Mouse (Mus musculus) frontal cortex, adult (tissue): ENCODE results near the gene Slc22a5.
"Not testable (repeated sequence)": the region's sequence is repeated elsewhere in the genome, so short reads cannot be mapped to it uniquely, and the experiment has no call there.

ENCODE experiments used
- ATAC-seq: cut with Nextera tagmentation; 2 replicates; pipeline ENCODE4 v1.9.2; 2017; ENCODE audit warnings: mild to moderate bottlenecking, moderate library complexity, mixed read lengths; ENCODE audit not compliant: low TSS enrichment

The Slc22a5 gene

DNA sequence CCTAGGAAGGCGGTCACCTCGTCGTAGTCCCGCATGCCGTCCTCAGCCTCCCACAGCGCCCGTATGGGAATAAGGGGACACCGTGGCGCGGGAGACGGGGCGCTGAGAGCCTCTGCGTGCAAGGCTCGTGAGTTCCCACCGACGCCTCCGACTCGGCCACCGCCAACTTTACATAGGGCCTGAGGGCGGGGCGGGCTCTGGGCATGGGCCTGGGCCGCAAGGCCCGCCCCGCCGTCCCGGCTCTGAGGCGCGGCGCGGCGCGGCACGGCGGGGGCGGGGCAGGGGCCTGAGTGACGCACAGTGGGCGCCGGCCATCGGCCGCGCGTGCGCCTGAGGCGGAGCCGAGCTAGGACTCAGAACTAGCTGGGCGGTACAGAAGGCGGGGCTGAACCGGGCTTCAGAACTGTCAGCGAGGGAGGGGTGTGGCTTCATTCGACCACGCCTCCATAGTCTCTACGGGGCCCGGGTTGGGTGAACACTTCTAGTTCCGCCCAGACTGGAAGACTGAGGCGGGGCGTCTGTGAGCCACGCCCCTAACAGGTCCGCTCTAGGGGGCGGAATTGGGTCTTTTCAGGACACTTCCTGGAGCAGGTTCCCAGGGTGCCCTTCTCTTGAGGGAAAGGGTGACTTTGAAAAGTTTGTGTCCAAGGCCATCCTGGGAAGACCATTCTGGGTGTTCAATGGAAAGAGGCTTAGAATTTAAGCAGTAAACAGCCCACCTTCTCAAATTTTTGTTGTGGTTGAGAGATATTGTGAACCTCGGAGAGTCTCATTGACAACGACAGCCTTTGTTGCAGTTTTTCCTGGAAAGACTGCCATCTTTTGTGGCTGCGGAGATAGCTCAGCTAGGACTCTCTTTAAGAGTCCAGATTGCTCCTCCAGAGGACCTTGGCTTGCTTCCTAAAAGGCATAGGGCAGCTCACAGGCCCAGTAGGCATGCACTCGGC, at the start of gene Slc22a5:
Gene Slc22a5, minus strand, starts transcription at position 156 of the 947 bp plus-strand sequence.
- peak; percentile 96 for ATAC-seq

DNA sequence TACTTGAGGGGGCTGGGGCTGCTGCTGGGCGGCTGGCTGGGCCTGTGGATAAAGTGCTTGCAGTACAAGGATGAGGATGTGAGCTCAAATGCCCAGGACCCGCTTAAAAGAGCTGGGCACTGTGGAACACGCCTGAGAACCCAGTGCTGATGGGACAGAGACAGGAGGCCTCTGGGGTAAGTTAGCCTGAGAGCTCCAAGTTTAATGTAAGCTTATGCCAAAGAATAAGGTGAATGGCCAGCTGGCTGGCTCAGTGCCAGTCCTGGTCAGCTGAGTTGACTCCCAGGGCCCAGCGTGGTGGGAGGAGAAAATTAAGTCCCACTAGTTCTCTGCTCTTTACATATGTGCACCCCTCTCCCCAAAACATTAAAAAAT, 40.5 kb upstream of the Slc22a5 start:
- not testable (repeated sequence) for ATAC-seq

- peak; percentile 47; the same call in 1 of the 2 replicates for ATAC-seq
Measured at GRCm38 (mm10) chr11:53931091-53931943, 39.9 kb upstream of the Slc22a5 start.

DNA sequence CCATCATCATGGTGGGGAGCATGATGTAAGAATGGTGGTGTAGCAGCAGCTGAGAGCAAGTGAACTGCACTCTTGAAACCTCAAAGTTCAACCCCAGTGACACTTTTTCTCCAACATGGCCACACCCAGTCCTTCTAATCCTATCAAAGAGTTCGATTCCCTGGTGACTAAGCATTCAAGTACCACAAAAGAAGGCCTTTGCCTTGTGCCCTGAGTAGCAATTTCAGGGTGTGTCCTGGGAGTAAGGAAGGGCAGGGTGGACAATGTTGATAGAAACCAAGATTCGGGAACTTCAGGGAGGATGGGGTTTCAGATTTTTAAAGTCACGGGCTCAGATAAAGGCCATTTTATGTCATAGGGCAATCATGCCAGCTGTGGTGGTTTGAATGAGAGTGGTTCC, 38.3 kb upstream of the Slc22a5 start:
- ATAC-seq, result no peak

GRCm38 (mm10) chr11:53928585-53928984, 37.1 kb upstream of the Slc22a5 start:
- no peak for ATAC-seq

DNA sequence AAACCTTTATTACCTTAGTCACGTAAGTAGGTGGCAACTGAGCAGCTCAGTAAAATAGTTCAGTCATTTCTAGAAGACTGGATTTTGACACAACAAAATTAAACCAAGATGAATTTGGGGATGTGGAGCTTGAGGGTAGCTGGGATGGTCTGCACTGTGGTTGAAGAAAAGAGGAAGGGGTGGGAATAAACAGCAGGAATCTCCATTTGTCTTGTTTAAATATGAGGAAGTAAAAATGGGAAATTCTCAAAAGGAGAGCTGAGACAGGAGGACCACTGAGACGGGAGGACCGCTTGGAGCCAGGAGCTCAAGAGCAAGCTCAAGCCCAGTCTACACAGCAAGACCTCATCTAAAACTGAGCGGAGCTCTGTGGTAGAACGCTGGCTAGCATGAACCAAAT, 34.8 kb upstream of the Slc22a5 start:
- no peak for ATAC-seq

- ATAC-seq, result no peak
Measured at GRCm38 (mm10) chr11:53918851-53919250, 27.4 kb upstream of the Slc22a5 start.

GRCm38 (mm10) chr11:53911011-53911410, 19.6 kb upstream of the Slc22a5 start:
- no peak for ATAC-seq

DNA sequence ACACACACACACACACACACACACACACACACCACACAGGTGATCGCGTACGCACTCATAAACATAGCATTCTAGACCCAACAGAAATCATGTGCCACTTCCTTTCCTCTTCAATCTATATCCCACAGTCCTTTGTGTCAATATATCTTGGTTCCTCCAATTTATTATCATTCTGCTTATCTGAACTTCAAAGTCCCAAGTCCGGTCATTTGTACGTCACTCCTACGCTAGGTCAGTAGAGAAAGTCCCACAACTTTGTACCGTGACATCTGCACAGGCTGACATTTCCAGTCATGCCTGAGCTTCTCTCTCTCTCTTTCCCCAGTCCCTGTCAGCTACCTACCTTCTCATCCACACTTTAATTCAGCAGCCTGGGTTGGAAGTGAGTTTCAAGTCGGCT, 17.2 kb upstream of the Slc22a5 start:
- no peak for ATAC-seq

- ATAC-seq, result no peak
Measured at GRCm38 (mm10) chr11:53904534-53904925, 13.1 kb upstream of the Slc22a5 start.

- ATAC-seq, result no peak
Measured at GRCm38 (mm10) chr11:53903781-53904533, 12.5 kb upstream of the Slc22a5 start.

DNA sequence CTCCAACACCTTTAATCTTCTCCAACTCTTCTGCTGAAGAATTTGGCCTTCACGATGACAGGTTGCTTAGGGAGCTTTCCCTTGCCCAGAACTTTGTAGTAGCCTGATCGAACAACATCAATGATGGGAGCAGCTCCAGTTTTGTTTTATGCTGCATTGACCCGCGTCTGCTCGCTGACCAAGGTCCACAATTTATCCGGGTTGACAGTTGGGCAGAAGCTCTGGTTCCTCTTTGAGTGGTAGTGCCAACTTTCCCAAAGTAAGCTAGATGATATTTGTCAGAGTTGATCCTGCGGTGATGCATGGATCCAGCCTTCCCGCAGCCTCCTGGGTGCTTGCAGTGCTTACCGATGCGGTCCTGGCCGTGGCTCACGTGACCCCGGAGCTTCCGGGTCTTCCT, 11.3 kb upstream of the Slc22a5 start:
- no peak for ATAC-seq

- ATAC-seq, result no peak
Measured at GRCm38 (mm10) chr11:53900991-53901390, 9.5 kb upstream of the Slc22a5 start.

DNA sequence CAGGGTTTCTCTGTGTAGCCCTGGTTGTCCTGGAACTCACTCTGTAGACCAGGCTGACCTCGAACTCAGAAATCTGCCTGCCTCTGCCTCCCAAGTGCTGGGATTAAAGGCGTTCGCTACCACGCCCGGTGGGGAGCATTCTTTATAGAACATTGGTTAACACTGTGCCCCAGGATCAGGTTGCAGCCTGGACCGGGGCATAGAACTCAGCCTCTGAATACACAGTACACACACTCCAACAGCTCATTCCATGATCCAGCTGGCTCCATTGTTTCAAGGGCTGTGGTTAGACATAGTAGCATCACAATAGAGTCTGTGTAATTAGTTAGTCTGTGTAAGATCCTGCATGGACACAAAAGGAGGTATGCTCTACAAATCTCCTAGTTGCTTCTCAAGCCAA, 8.5 kb upstream of the Slc22a5 start:
- no peak for ATAC-seq

DNA sequence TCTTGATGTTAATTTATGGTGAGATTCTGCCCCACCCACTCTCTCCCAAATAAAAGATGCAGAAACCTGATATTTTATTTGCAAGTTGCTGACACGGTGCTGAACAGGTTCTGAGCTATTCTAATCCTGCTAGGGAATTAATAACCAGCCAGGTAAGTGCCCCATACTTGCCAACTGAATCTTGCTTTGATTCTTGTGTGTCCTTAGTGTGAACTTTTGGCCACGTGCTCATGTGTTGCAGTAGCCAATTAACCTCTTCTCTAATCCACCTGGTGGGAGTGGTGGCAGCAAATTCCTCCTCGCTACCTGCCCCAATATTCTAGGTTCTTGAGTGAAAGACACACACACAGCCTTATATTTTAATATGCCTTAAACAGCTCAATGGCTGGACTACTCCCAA, 7.5 kb upstream of the Slc22a5 start:
- ATAC-seq, result no peak

GRCm38 (mm10) chr11:53896935-53897334, 5.5 kb upstream of the Slc22a5 start:
- no peak for ATAC-seq

- ATAC-seq, result no peak
Measured at GRCm38 (mm10) chr11:53893451-53893850, 2.0 kb upstream of the Slc22a5 start.

DNA sequence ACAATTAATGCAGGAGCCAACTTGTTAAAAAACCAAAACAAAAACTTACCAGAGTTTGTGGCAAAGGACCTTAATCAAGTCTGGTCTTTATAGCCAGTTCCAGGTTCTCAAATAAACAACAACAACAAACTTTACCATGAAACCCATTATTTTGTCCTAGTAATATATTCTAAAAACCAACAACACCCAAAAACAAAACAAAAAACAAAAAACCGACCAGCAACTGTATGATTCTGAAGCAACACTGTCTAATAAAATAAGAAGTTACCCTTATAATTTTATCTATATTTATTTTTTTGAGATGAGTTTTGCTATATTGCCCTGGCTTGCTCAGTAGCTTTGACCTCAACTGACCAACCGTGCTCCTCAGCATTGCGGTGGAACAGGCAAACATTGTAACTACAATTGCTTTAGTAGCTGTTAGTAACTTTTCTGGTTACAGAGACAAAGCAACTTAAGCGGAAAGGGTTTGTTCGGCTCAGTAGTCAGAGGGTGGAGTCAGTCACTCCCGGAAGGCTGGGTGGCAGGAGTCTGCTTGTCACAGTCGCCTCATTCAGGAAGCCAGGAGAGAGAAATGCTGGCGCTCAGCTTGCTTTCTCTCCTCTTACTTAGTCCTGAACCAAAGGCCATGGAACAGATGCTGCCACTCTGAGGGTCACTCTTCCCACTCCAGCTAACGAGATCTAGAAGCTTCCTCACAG, 1.4 kb upstream of the Slc22a5 start:
- no peak for ATAC-seq

DNA sequence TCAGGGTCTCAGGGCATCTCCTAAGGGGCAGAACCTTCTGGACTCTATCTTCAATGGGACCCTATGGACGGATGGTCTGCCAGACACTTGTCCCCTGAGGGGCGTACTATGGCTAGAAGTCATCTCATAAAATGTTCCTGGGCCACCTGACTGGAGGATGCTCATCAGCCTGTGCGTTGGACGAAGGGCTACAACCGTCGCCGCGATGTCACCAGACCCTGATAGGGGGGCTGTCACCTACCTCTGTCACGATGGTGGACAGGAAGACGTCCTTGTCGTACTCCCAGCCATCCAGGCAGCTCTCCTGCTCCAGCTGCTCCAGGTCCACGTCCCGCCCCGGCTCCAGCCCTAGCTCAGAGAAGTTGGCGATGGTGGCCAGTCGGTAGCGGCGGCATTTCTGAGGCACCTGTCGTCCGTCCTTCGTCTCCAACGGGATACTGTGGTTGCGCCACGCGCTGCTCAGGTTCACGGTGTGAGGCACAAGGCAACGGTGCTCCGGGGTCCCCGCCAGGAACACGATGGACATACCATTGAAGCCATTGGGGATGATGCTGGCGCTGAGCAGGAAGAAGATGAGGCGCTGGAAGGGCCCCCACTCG, 455 bp downstream of the Slc22a5 start:
- ATAC-seq, result peak; percentile 3

DNA sequence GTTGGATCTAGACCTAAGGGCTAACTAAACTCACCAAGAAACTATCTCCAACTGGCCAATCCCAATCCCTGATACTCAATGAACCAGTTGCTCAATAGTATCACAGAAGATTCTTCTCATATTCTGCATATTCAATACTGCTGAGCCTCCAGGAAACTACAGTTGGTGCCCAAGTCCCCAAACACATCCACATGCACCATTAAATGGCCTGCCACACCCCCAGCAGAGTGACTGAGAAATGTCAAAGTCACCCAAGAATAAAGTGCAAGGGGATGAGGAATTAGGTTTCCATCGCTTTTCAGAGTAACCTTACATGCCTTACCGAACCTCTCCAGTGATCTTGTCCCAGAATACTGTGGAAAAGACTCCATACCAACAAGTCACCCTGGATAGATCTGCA, 1.2 kb downstream of the Slc22a5 start:
- ATAC-seq, result no peak

GRCm38 (mm10) chr11:53889091-53889645, 2.3 kb downstream of the Slc22a5 start:
- ATAC-seq, result no peak
